Mouse (Mus musculus) gastrocnemius, postnatal 36 days (tissue): ENCODE results near the gene Cplx1. TPM values are rescaled to one million over a fixed set of nuclear protein-coding genes. Genes with fewer than 3 reads are reported as not detected.
"Not testable (repeated sequence)": the region's sequence is repeated elsewhere in the genome, so short reads cannot be mapped to it uniquely, and the experiment has no call there.

Source experiments
- DNase-seq, 2 experiments: peaks; one replicate each; pipeline ENCODE4 v3.0.0; 2022
- intact Hi-C: fragments of 180-260 bp; cut with DNase I; formaldehyde crosslinking; loops from one replicate; pipeline ENCODE4 v1.15.1; 2025
- total RNA-seq, 2 experiments: library from RNA; stranded (reverse); gene quantifications; 2 replicates each; pipeline ENCODE4 v1.2.3; 2021

Cplx1 gene
- total RNA-seq, 2 experiments from 2014 or later: not detected

DNA sequence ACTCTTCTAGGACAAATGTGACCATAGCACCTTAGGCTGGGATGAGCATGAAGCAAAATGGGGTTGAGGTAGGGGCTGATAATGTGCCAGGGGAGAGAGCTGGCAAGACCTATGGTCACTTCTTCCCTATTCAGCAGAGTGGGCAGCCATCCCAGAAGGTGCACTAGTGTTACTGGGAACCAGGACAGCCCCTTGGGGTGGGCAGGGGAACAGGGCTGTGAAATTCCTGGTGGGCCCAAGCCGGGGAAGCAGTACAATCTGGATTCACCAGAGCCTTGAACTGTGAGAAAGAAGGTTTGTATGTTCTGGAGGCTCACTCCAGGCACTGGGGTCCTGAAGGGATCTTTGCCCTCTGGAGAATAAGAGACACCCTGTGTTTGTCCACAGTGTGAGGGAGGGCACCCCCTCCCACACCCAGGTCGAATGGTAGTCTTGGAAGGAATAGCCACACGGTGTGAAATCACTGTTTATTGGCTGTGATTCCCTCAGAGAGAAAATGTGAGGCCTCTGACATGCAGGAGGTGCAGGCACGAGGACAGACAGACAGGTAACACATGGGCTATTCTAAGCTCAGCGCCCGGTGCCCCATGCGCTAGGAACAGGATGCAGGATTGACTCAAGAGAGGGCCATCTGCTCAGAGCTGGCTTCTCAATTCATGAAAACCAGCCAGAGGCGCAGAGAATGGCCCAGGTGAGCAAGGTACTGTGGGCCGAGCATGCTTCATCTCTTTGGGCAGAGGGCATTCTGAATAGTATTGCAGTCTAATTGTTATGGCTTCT is 31.5 kb downstream of the Cplx1 start:
- no peak for DNase-seq

DNA sequence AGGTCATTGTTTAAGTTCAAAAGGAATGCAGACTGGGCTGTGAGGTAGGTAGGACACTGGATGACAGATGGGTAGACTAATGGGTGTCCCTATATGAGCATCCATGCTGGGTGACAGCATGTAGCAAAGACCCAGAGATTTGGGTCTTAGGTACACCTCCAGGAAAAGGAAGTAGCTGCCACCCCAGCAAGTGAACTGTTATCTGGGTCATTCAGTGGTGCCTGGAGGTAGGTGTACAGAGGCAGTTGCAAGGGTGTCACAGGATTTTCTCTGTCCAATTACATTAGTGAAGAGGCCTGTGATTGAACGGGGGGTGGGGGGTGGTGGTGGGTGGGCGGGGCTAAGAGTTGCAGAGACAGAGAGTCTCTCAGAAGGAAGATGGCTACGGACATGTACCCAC is 33.2 kb downstream of the Cplx1 start:
- no peak for DNase-seq
- intact Hi-C loops: no loop called here

More for the DNA sequence above, 31.5 kb downstream of the Cplx1 start:
- intact Hi-C loops: no loop called here

GRCm38 (mm10) chr5:108515581-108516361 is 34.1 kb downstream of the Cplx1 start:
- no peak for DNase-seq
- intact Hi-C loops: no loop called here

GRCm38 (mm10) chr5:108502286-108502685 is 47.5 kb downstream of the Cplx1 start:
- intact Hi-C loops: no loop called here
- DNase-seq: no peak

- DNase-seq: no peak
- intact Hi-C loops: no loop called here
Observed at GRCm38 (mm10) chr5:108501573-108501972, 48.3 kb downstream of the Cplx1 start.

DNA sequence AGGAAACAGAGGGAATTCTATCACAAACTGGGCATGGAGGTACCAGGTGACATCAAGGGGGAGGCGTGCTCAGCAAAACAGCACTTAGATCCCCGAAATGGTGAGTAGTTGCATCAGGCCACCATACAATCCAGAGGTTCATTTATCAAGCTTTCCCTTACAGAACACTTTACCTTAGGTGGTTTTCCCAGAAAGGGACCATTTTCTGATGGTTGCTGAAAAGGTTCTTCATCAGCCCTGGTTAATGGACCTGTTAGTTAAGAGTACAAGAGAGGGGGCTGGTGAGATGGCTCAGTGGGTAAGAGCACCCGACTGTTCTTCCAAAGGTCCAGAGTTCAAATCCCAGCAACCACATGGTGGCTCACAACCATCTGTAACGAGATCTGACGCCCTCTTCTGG is 63.7 kb downstream of the Cplx1 start:
- intact Hi-C loops, DNase-seq: not testable (repeated sequence)

DNA sequence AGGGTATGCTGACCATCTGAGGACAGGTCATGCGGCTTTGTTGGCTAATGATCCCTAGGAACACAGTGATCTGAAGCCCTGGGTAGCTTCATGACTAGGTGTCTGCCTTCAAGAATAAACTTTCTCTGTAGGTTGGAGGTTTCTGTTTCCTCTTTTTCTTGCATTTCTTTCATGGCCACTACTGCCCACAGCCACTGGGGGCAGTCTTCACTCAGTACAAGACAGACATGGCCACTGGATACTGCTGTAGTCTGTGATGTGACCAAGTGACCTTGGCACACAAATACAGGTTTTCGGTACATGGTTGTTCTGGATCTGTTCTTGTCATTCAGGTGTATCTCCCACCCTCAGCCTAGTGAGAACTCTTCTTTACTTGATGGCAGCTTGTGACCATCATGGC is 64.6 kb downstream of the Cplx1 start:
- DNase-seq: no peak
- intact Hi-C loops: no loop called here

- DNase-seq: no peak
- intact Hi-C loops: no loop called here
Observed at GRCm38 (mm10) chr5:108483006-108483405, 66.8 kb downstream of the Cplx1 start.

- DNase-seq: no peak
- intact Hi-C loops: no loop called here
Observed at GRCm38 (mm10) chr5:108475977-108476376, 73.8 kb downstream of the Cplx1 start.

DNA sequence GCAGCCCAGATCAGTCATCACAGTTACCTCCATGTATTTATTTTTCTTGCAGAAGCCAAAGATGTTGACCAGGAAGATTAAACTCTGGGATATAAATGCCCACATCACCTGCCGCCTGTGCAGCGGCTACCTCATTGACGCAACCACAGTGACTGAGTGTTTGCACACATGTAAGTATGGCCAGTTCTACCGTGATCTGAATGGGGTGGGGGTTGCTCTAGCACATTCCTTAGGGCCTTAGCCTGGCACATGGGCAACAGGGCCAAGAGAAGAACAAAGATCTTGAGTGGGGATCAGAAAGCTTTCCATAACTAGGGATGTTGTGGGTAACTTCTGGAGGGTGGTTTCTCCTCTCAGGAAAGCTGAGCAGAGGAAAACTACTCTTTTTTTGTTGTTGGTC is 76.1 kb downstream of the Cplx1 start:
- intact Hi-C loops: no loop called here
- no peak for DNase-seq

DNA sequence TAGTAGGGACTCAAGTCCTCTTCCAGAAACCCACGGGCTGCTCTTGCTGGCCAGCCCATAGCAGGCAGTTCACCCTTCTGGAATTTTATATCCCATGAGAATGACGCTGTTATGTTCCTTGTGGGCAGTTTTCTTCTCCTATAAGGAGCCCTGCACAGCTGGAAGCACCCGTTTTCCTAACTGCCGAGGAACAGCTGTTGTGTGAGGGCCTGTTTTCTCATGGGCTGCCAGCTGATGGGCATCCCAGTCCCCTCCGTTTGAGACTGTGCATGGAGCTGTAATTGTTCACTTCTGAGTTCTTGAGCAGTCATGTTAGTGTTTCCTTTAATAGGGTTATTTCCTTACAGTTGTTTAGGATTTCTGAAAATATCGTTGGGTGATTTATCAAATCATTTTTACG is 80.2 kb downstream of the Cplx1 start:
- intact Hi-C loops: no loop called here
- no peak for DNase-seq

Other genes starting within 250 kb of the Cplx1 start
- gene Pigg, start 237.4 kb downstream of the Cplx1 start, total RNA-seq: 1 to 10 TPM; 3.1 to 3.6 TPM
- gene Gm42517, start 182.1 kb downstream of the Cplx1 start, total RNA-seq: under 1 TPM; 0.36 to 0.39 TPM
- gene Pde6b, start 161.6 kb downstream of the Cplx1 start, total RNA-seq: not detected
- gene Atp5k, start 115.6 kb downstream of the Cplx1 start, total RNA-seq: 100 to 1,000 TPM; 675 to 775 TPM
- 1 to 10 TPM in 1 of 2 experiments, under 1 TPM in 1; 0.66 to 1.1 TPM for gene Mfsd7a, start 101.1 kb downstream of the Cplx1 start, total RNA-seq
- 10 to 100 TPM; 32.9 to 35.3 TPM for gene Pcgf3, start 88.8 kb downstream of the Cplx1 start, total RNA-seq
- gene Gak, start 79.7 kb upstream of the Cplx1 start, total RNA-seq: 10 to 100 TPM; 11.1 to 13.1 TPM
- 1 to 10 TPM; 6.6 to 6.7 TPM for gene Tmem175, start 79.7 kb upstream of the Cplx1 start, total RNA-seq
- 1 to 10 TPM; 7.2 to 8.9 TPM for gene Idua, start 110.3 kb upstream of the Cplx1 start, total RNA-seq
- 1 to 10 TPM; 4.6 to 7.3 TPM for gene Dgkq, start 119.6 kb upstream of the Cplx1 start, total RNA-seq
- not detected for gene Slc26a1, start 125.5 kb upstream of the Cplx1 start, total RNA-seq
- 10 to 100 TPM; 25.6 to 34.7 TPM for gene Fgfrl1, start 142.4 kb upstream of the Cplx1 start, total RNA-seq
- gene Rnf212, start 225.0 kb upstream of the Cplx1 start, total RNA-seq: not detected
- not detected for gene Tmed11, start 245.3 kb upstream of the Cplx1 start, total RNA-seq